Mouse (Mus musculus): Measurements from ENCODE around the gene Ntn1. TPM values are rescaled to one million over a fixed set of nuclear protein-coding genes. Genes with fewer than 3 reads are reported as not detected.
A peak's percentile ranks its signal among the peaks of the same experiment; 100 is the strongest.

Ntn1 gene
- total RNA-seq, 1 experiment from 2014 or later: not detected

DNA sequence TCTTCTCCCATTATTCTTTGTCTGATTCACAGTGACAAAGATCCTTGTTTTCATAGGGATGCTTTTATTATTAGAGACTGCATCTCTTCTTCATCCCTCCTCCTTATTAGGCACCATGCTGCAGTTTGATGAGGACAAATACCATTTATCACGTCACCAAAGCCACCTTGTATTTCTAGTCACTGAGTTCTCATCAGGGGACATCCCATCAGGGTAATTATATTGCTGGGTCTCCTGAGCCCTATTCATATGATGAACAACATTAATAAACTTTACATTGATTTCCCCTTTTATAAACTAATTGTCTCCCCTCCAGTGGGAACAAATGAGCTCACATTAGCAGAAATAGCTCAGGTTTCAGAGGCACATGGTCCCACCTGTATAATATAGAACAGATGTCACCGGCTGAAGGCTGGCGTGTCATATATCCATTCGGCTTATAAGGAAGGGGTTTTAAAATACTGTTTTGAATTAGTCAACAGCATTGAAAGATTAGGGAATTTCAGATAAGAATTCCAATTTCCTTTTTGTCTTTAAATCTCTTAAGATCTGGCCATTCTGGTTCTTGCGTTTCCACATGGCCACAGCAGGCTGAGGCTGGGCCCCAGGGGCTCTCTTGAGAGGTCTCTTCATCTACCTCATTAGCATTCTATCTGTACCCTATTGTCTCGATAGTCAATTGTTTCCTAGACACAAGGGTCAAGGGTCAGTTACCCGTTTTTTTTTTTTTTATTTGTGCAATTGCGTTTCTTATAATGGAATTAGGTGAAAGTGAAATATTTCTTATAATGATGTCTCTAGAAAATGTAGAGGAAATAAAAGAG lies 25.1 kb upstream of the Ntn1 start:
- ATAC-seq (replicated peaks in 1 of 2; ENCODE audit: insufficient read depth in 1 of 2, low FRiP score in 2 of 2, low TSS enrichment in 1 of 2, low read depth in 1 of 2, poor library complexity in 2 of 2, severe bottlenecking in 2 of 2): no peak

GRCm38 (mm10) chr11:68417831-68418230 lies 17.2 kb upstream of the Ntn1 start:
- peak; percentile 88 to 96 for ATAC-seq (replicated peaks in 1 of 2; ENCODE audit: insufficient read depth in 1 of 2, low FRiP score in 2 of 2, low TSS enrichment in 1 of 2, low read depth in 1 of 2, poor library complexity in 2 of 2, severe bottlenecking in 2 of 2)

- ATAC-seq (replicated peaks in 1 of 2; ENCODE audit: insufficient read depth in 1 of 2, low FRiP score in 2 of 2, low TSS enrichment in 1 of 2, low read depth in 1 of 2, poor library complexity in 2 of 2, severe bottlenecking in 2 of 2): no peak
These were observed 16.4 kb upstream of the Ntn1 start for GRCm38 (mm10) chr11:68417001-68417400.

DNA sequence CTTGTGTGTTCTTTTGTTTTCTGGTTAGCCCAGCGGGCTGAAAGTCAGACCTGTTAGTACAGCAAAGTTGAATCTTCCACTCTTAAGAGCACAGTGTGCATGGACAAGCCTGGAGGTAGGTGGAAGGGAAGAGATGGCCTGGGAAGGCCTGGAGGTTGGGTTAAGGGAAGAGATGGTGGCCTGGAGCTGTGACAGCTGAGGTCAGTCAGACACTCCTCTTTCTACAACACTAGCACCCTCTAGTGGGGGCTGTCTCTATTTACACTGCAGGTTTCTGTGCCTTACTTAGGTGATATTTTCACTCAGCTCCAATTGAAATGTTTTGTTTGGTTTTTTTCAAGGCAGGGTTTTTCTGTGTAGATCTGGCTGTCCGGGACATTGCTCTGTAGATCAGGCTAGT lies 7.5 kb upstream of the Ntn1 start:
- ATAC-seq (replicated peaks in 1 of 2; ENCODE audit: insufficient read depth in 1 of 2, low FRiP score in 2 of 2, low TSS enrichment in 1 of 2, low read depth in 1 of 2, poor library complexity in 2 of 2, severe bottlenecking in 2 of 2): peak; percentile 73 to 82; a peak in 3 of 4 replicates

DNA sequence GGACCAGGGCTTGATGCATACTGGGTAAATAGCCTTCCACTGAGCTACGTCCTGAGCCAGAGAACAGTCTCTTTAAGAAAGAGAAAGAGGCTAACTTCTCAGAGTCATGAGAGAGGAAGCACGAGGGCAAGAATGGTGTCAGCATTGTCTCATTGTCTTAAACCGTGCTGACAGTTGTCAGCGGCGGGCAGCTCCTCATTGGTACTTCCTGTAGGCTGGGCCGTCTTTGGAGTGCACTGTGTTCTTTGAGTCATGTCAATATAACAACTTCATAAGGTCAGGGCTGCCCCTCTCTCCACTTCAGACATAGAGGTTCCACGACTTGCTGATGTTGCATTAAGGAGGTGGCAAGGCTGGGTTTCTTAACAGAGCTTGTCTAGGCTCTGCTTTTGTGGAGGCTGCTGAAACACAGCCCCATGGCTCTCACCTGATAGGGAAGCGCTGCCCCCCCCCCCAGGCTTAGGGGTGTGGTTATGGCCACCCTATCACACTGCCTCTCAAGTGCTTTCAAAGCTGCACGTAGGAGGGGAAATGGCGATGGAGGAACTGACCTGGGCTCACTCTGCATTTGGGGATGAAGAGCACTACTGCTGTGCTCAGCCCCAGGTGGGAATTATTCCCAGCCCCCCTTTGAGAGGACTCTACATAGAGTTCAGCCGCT lies 6.8 kb upstream of the Ntn1 start:
- no peak for ATAC-seq (replicated peaks in 1 of 2; ENCODE audit: insufficient read depth in 1 of 2, low FRiP score in 2 of 2, low TSS enrichment in 1 of 2, low read depth in 1 of 2, poor library complexity in 2 of 2, severe bottlenecking in 2 of 2)

GRCm38 (mm10) chr11:68405576-68405975 lies 5.0 kb upstream of the Ntn1 start:
- no peak for ATAC-seq (replicated peaks in 1 of 2; ENCODE audit: insufficient read depth in 1 of 2, low FRiP score in 2 of 2, low TSS enrichment in 1 of 2, low read depth in 1 of 2, poor library complexity in 2 of 2, severe bottlenecking in 2 of 2)

DNA sequence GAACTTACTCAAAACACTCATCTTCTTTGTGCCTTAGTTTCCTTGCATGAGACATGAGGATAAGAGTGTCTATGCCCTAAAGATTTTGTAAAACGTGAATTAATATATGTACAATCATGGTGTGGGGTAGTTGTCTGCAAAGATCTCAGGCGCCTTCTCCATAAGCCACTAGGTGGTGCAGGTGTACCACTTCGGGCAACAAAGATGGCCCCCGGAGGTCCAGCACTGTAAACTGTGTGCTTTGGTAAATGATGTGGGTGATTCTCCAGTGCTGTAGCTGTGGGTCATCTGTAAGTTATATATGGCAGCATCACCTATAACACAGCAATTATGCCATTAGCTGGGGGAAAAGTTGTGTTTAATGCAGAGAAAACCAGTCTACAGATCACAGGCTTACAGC lies 3.6 kb upstream of the Ntn1 start:
- no peak for ATAC-seq (replicated peaks in 1 of 2; ENCODE audit: insufficient read depth in 1 of 2, low FRiP score in 2 of 2, low TSS enrichment in 1 of 2, low read depth in 1 of 2, poor library complexity in 2 of 2, severe bottlenecking in 2 of 2)

GRCm38 (mm10) chr11:68401428-68401827 lies 805 bp upstream of the Ntn1 start:
- no peak for ATAC-seq (replicated peaks in 1 of 2; ENCODE audit: insufficient read depth in 1 of 2, low FRiP score in 2 of 2, low TSS enrichment in 1 of 2, low read depth in 1 of 2, poor library complexity in 2 of 2, severe bottlenecking in 2 of 2)

GRCm38 (mm10) chr11:68400021-68400671 lies 477 bp downstream of the Ntn1 start:
- peak; percentile 43 to 52; a peak in 3 of 4 replicates for ATAC-seq (replicated peaks in 1 of 2; ENCODE audit: insufficient read depth in 1 of 2, low FRiP score in 2 of 2, low TSS enrichment in 1 of 2, low read depth in 1 of 2, poor library complexity in 2 of 2, severe bottlenecking in 2 of 2)

- no peak for ATAC-seq (replicated peaks in 1 of 2; ENCODE audit: insufficient read depth in 1 of 2, low FRiP score in 2 of 2, low TSS enrichment in 1 of 2, low read depth in 1 of 2, poor library complexity in 2 of 2, severe bottlenecking in 2 of 2)
These were observed 1.0 kb downstream of the Ntn1 start for GRCm38 (mm10) chr11:68399548-68400020.

- no peak for ATAC-seq (replicated peaks in 1 of 2; ENCODE audit: insufficient read depth in 1 of 2, low FRiP score in 2 of 2, low TSS enrichment in 1 of 2, low read depth in 1 of 2, poor library complexity in 2 of 2, severe bottlenecking in 2 of 2)
These were observed 1.6 kb downstream of the Ntn1 start for GRCm38 (mm10) chr11:68398891-68399547.

DNA sequence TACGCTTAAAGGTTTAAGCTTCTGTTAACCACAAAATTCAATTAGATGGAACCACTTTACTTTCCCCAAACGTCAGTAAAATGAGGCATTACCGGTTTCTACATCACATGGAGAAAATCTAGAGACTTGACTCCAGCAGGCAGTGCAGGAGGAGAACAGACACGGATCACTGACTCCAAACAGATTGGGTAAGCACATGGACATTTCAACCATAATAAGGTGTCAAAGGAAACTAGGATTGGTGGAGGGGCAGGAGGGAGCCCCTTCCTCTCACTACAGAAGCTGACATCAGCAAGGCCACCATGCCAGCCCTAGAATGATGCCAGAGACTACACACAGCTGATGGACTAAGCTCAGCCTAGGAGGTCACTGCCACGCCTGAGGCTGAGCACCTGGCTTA lies 5.1 kb downstream of the Ntn1 start:
- no peak for ATAC-seq (replicated peaks in 1 of 2; ENCODE audit: insufficient read depth in 1 of 2, low FRiP score in 2 of 2, low TSS enrichment in 1 of 2, low read depth in 1 of 2, poor library complexity in 2 of 2, severe bottlenecking in 2 of 2)

DNA sequence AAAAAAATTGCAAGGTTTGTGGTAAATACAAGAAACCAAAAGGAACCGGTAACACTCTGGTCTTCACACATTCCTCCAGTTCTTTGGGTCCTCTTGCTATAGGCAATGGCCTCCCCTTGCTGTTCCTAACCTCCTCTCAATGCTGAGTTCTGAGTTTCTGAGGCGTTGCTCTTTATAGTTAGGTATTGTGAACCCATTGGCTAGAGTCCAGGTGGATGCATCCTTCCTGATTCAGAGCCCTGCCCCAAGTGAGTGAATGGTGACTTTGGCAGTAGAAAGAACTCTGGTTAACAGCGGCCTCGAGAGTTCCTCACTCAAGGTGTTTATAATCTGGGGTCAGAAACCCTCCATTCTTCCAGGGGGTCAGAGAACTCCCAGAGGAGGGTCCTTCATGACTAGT lies 5.9 kb downstream of the Ntn1 start:
- ATAC-seq (replicated peaks in 1 of 2; ENCODE audit: insufficient read depth in 1 of 2, low FRiP score in 2 of 2, low TSS enrichment in 1 of 2, low read depth in 1 of 2, poor library complexity in 2 of 2, severe bottlenecking in 2 of 2): no peak

GRCm38 (mm10) chr11:68393897-68394490 lies 6.6 kb downstream of the Ntn1 start:
- ATAC-seq (replicated peaks in 1 of 2; ENCODE audit: insufficient read depth in 1 of 2, low FRiP score in 2 of 2, low TSS enrichment in 1 of 2, low read depth in 1 of 2, poor library complexity in 2 of 2, severe bottlenecking in 2 of 2): no peak

DNA sequence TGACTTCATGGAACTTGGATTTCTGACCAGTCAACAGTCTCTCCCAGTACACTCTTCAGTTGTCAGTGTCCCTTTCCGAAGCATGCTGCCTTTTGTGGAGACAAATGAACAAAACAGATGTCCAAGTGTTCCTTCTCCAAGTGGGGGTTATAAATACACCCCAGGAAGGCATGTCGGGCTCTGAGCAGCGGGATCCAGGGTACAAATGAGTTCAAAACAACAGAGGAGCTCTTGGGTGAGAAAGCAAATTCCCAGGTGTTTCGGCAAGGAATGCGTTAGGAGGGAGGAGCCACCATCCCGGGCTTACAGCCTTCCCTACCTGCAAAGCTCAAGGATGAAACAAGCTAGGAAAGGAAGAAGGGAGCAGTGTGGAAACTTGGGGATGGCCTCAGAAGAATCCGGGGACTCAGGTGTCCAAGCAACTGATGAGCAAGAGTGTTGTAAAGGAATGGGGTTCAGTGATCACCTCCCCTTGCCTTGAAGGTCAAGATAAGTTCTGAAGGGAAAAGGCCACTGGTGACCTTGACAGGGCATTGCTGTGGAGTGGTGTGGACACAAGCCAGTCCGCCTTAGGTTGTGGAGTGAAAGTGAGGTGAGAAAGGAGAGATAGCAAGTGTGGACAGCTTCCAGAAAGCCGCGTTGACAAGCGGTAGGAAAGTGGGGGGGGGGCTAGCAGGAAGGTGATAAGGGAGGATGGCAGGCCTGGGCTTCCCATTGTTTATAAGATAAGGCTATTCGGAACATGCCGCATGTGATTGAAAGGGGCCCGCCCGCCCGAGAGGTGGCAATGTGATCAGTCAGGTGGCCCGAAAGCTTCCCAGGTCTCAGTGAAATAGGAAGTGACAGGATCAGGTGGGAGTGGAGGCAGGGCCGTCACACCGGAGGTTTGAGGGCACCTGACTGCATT lies 10.0 kb downstream of the Ntn1 start:
- no peak for ATAC-seq (replicated peaks in 1 of 2; ENCODE audit: insufficient read depth in 1 of 2, low FRiP score in 2 of 2, low TSS enrichment in 1 of 2, low read depth in 1 of 2, poor library complexity in 2 of 2, severe bottlenecking in 2 of 2)

DNA sequence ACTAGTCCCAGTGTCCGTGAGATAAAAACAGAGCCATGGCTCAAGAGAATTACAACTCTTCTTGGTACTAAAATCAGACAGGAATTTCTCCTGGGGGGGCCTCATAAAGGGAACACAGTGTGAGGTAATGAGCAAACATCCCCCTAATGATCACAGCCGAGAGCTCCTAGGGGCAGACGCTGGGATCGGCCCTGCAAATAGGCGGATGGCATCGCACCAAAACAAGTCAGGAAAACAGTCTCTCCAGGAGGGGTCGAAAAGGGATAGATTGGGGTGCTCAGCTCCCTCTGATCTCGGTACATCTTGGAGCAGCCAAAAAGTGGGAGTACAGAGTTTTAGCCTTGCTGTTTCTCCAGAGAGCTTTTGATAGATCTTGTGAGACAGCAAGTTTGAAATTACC lies 11.0 kb downstream of the Ntn1 start:
- ATAC-seq (replicated peaks in 1 of 2; ENCODE audit: insufficient read depth in 1 of 2, low FRiP score in 2 of 2, low TSS enrichment in 1 of 2, low read depth in 1 of 2, poor library complexity in 2 of 2, severe bottlenecking in 2 of 2): no peak

DNA sequence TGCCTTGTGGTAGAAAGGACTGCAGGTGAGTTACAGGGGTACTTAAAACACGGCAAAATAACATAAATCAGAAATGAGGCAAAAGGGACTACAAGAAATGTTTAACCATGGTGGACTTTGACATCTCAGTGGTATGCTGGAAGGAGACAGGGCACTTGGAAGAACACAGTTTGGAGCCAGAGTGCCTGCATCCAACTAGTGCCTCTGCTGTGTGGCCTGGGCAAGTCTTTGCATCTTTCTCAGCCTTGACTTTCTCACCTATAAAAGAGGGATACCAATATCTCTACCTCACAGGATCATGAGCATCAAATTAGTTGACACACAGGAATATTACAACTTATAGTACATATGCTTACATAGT lies 12.0 kb downstream of the Ntn1 start:
- no peak for ATAC-seq (replicated peaks in 1 of 2; ENCODE audit: insufficient read depth in 1 of 2, low FRiP score in 2 of 2, low TSS enrichment in 1 of 2, low read depth in 1 of 2, poor library complexity in 2 of 2, severe bottlenecking in 2 of 2)
